Mouse (Mus musculus): ENCODE results near the gene Mpp3.

DNA sequence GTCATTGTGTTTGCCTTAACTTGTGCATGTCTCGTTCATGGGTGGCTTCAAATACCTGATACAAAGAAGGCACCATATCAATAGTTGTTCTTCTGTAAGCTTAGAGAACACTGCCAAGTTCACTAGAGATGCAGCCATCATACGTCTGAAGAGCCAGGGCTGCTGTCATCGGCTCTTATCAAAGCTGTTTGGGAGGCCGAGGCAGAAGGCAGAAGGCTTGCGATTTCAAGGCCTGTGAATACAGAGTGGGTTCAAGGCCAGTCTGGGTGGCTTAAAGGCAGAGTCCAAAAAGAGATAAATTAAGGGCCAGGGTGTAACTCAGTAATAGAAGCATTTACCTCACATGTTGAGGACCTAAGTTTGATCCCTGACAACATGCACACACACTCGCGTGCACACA is 8.1 kb upstream of the Mpp3 start:
- no peak for TF ChIP-seq POLR2A (IDR thresholded peaks at IDR 0.05; ENCODE audit: insufficient read length, low read depth)
- no peak for TF ChIP-seq MAX (IDR thresholded peaks at IDR 0.05; ENCODE audit: low read depth)
- TF ChIP-seq USF1 (IDR thresholded peaks at IDR 0.05; ENCODE audit: low read depth), result no peak
- TF ChIP-seq MYOG (IDR thresholded peaks at IDR 0.05; ENCODE audit: control insufficient read depth in 1 of 3, insufficient read depth in 1 of 3, insufficient read length in 2 of 3, low read depth in 2 of 3), result no peak
- TF ChIP-seq TCF12 (IDR thresholded peaks at IDR 0.05; ENCODE audit: insufficient read depth, poor library complexity, severe bottlenecking), result no peak
- TF ChIP-seq E2F4 (IDR thresholded peaks at IDR 0.05; ENCODE audit: insufficient read depth), result no peak
